19 mouse cellular contexts compared by ENCODE assay signal in the genomic region with DNA sequence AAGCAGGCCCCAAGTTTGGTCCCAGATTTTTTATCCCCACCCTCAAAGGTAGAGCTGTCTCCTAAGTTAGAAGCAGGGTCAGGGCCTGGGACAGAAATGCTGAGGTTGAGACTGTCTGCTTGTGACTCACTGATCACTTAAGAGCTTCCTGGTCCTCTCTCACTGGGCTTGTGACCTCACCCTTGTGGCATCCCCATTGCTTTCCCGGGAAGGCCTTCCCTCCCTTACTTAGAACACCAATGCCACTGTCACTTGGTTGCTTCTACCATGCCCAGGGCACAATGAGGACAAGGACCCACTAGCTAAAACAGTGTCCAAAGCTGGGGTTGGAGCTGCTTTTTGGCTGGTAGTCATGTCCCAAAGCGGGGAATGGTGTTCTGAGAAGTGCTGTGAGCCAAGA. TPM values are rescaled to one million over a fixed set of nuclear protein-coding genes. Genes with fewer than 3 reads are reported as not detected.
DNase-seq lines count a peak whose midpoint lies in the region; ATAC-seq lines count a peak whose summit lies in the region.
"Had no signal": no experiment of that assay in that cellular context is flagged by ENCODE, and none has a peak within 500 bp of the region (broad histone marks: within the 10 kb centered on the region; RNA-seq: fewer than 3 reads in every experiment).

No protein-coding gene starts in this region.

- H3K4me2 ChIP-seq in heart, embryonic 14.5 days (ENCODE audit: low read length): no peak overlapping the region
- no peak overlapping the region for H3K4me2 ChIP-seq in midbrain, embryonic 13.5 days (replicated peaks)
- H3K4me2 ChIP-seq: lung, embryonic 14.5 days; stomach, embryonic 15.5 days had no signal

- no peaks in the 10 kb centered on the region for H3K9me3 ChIP-seq in heart, embryonic 14.5 days (ENCODE audit: control insufficient read depth, low read length)
- H3K9me3 ChIP-seq in midbrain, embryonic 13.5 days: no peaks in the 10 kb centered on the region
- H3K9me3 ChIP-seq: stomach, embryonic 15.5 days had no signal

- peak; percentile 81 for DNase-seq in adrenal gland, adult 2 months
- DNase-seq in adrenal gland, postnatal 10 days: no peak
- no peak for DNase-seq in heart, adult 9 months (ENCODE audit: low spot score in 2 of 2)
- DNase-seq in 3T3-L1 (ENCODE audit: low read depth, low spot score): peak; percentile 79
- peak; percentile 47 to 73 for DNase-seq in adrenal gland, postnatal 36 days
- DNase-seq in urinary bladder, postnatal 14 days (ENCODE audit: low spot score): no peak
- DNase-seq: cerebellum, adult 2 months; gastrocnemius, postnatal 14 days; kidney, adult 18-20 months; lung, embryonic 14.5 days; lung, postnatal 36 days; retina, postnatal 1 day; thymus, adult 2 months had no signal

- WGBS in heart, embryonic 14.5 days: 46% methylated on average over 2 of the region's 2 CpGs
- 94% methylated on average over 2 of the region's 2 CpGs for WGBS in midbrain, embryonic 13.5 days

- H3K27me3 ChIP-seq in heart, embryonic 14.5 days (ENCODE audit: control insufficient read depth, insufficient read depth, low read length): no peaks in the 10 kb centered on the region
- no peaks in the 10 kb centered on the region for H3K27me3 ChIP-seq in midbrain, embryonic 13.5 days
- H3K27me3 ChIP-seq: stomach, embryonic 15.5 days had no signal

- H3K27ac ChIP-seq in heart, embryonic 14.5 days (replicated peaks in 1 of 2; ENCODE audit: control insufficient read depth in 1 of 2, insufficient read depth in 1 of 2, low read depth in 2 of 2, low read length in 2 of 2): peak overlapping the region; percentile 47 to 66
- H3K27ac ChIP-seq in midbrain, embryonic 13.5 days: no peak overlapping the region
- H3K27ac ChIP-seq: hindbrain, postnatal 0 days; kidney, postnatal 0 days; stomach, embryonic 15.5 days had no signal

- H3K9ac ChIP-seq in heart, embryonic 14.5 days (ENCODE audit: low read length): no peak overlapping the region
- no peak overlapping the region for H3K9ac ChIP-seq in midbrain, embryonic 13.5 days (replicated peaks)
- H3K9ac ChIP-seq: lung, embryonic 14.5 days; stomach, embryonic 15.5 days had no signal

- peaks cover 9 to 43% of the 10 kb centered on the region in 2 experiments for H3K4me1 ChIP-seq in heart, embryonic 14.5 days (ENCODE audit: control insufficient read depth in 2 of 2, insufficient read depth in 2 of 2, low read length in 2 of 2)
- peaks cover 26% of the 10 kb centered on the region for H3K4me1 ChIP-seq in midbrain, embryonic 13.5 days (replicated peaks)

- H3K4me3 ChIP-seq in heart, embryonic 14.5 days (ENCODE audit: control insufficient read depth in 1 of 2, insufficient read depth in 1 of 2, low read depth in 1 of 2, low read length in 2 of 2): no peak overlapping the region
- no peak overlapping the region for H3K4me3 ChIP-seq in midbrain, embryonic 13.5 days (replicated peaks)
- H3K4me3 ChIP-seq: stomach, embryonic 15.5 days had no signal

- ATAC-seq in heart, embryonic 14.5 days (ENCODE audit: insufficient number of reproducible peaks, insufficient read depth, low FRiP score, low read depth): no peak
- no peak for ATAC-seq in midbrain, embryonic 13.5 days
- ATAC-seq: hindbrain, postnatal 0 days; midbrain, embryonic 16.5 days had no signal

- no peaks in the 10 kb centered on the region for H3K36me3 ChIP-seq in heart, embryonic 14.5 days (ENCODE audit: control insufficient read depth, insufficient read depth, low read length)
- H3K36me3 ChIP-seq in midbrain, embryonic 13.5 days: 0 out of 2 replicates have a peak, but pooled peaks cover 6% of the 10 kb centered on the region
- H3K36me3 ChIP-seq: stomach, embryonic 15.5 days had no signal

RNA-seq across cellular contexts. Expression of a gene that starts 6.7 kb away (rescaled TPM):
- total RNA-seq in adrenal gland, adult 2 months (2021): 100 to 1,000 TPM; 100 to 104 TPM
- 57.4 and 61.3 TPM in 2 replicates for polyA plus RNA-seq in adrenal gland, adult 2 months (2012; rRNA removed)
- 10 to 100 TPM; 83.9 to 84.3 TPM for total RNA-seq in adrenal gland, postnatal 10 days (2021)
- 77.4 and 80.7 TPM in 2 replicates for polyA plus RNA-seq in heart, embryonic 14.5 days (2014; fragmentation: Nextera tagmentation; extraction: Ambion mirVana)
- total RNA-seq in adrenal gland, postnatal 36 days (2021): 100 to 1,000 TPM; 102 to 113 TPM
- 66.3 and 66.7 TPM in 2 replicates for polyA plus RNA-seq in midbrain, embryonic 13.5 days (2015; fragmentation: Nextera tagmentation; extraction: Ambion mirVana)

RNA-seq across cellular contexts. Expression of a gene that starts 35.1 kb away (rescaled TPM):
- 10 to 100 TPM; 78.9 to 85.8 TPM for total RNA-seq in adrenal gland, adult 2 months (2021)
- 26.9 and 34.0 TPM in 2 replicates for polyA plus RNA-seq in adrenal gland, adult 2 months (2012; rRNA removed)
- total RNA-seq in adrenal gland, postnatal 10 days (2021): 100 to 1,000 TPM in 1 of 2 experiments, 10 to 100 TPM in 1; 88.2 to 100 TPM
- 188 and 189 TPM in 2 replicates for polyA plus RNA-seq in heart, embryonic 14.5 days (2014; fragmentation: Nextera tagmentation; extraction: Ambion mirVana)
- total RNA-seq in adrenal gland, postnatal 36 days (2021): 10 to 100 TPM; 71.2 to 87.3 TPM
- 213 and 220 TPM in 2 replicates for polyA plus RNA-seq in midbrain, embryonic 13.5 days (2015; fragmentation: Nextera tagmentation; extraction: Ambion mirVana)

RNA-seq across cellular contexts. Expression of a gene that starts 50.2 kb away (rescaled TPM):
- 10 to 100 TPM; 26.1 to 33.4 TPM for total RNA-seq in adrenal gland, adult 2 months (2021)
- 11.0 and 12.5 TPM in 2 replicates for polyA plus RNA-seq in adrenal gland, adult 2 months (2012; rRNA removed)
- total RNA-seq in adrenal gland, postnatal 10 days (2021): 10 to 100 TPM; 34.1 to 36.6 TPM
- 20.1 and 21.4 TPM in 2 replicates for polyA plus RNA-seq in heart, embryonic 14.5 days (2014; fragmentation: Nextera tagmentation; extraction: Ambion mirVana)
- 10 to 100 TPM; 32.2 to 32.8 TPM for total RNA-seq in adrenal gland, postnatal 36 days (2021)
- polyA plus RNA-seq in midbrain, embryonic 13.5 days (2015; fragmentation: Nextera tagmentation; extraction: Ambion mirVana): 27.5 and 30.0 TPM in 2 replicates

Comparison
In these comparisons a context has a peak if more than half of its experiments do, and no peak if none do; other contexts are left out.
1. DNase-seq: peak in adrenal gland, adult 2 months (single experiment), 3T3-L1 (single experiment) and adrenal gland, postnatal 36 days (2 of 2); none in adrenal gland, postnatal 10 days (single experiment), heart, adult 9 months (0 of 2) and urinary bladder, postnatal 14 days (single experiment).